Mouse (Mus musculus): ENCODE data around the gene Micu1. TPM values are rescaled to one million over a fixed set of nuclear protein-coding genes. Genes with fewer than 3 reads are reported as not detected.

Gene Micu1
- total RNA-seq, 4 experiments from 2014 or later = 94.7 to 97.4 (median 96.4) TPM

GRCm38 (mm10) chr10:59720017-59720416 is 17.7 kb downstream of the Micu1 start:
- DNase-seq (ENCODE audit: low spot score in 2 of 2) = no peak

GRCm38 (mm10) chr10:59721555-59721954 is 19.3 kb downstream of the Micu1 start:
- no peak for DNase-seq (ENCODE audit: low spot score in 2 of 2)

GRCm38 (mm10) chr10:59724634-59725033 is 22.4 kb downstream of the Micu1 start:
- DNase-seq (ENCODE audit: low spot score in 2 of 2) = no peak

GRCm38 (mm10) chr10:59727251-59727650 is 25.0 kb downstream of the Micu1 start:
- no peak for DNase-seq (ENCODE audit: low spot score in 2 of 2)

- no peak for DNase-seq (ENCODE audit: low spot score in 2 of 2)
Measured at GRCm38 (mm10) chr10:59729261-59729660, 27.0 kb downstream of the Micu1 start.

- DNase-seq (ENCODE audit: low spot score in 2 of 2) = peak in 1 of 2 experiments; percentile 13
Measured at GRCm38 (mm10) chr10:59729842-59730241, 27.6 kb downstream of the Micu1 start.

- DNase-seq (ENCODE audit: low spot score in 2 of 2) = no peak
Measured at GRCm38 (mm10) chr10:59736027-59736598, 33.8 kb downstream of the Micu1 start.

GRCm38 (mm10) chr10:59741448-59741847 is 39.2 kb downstream of the Micu1 start:
- DNase-seq (ENCODE audit: low spot score in 2 of 2) = no peak

GRCm38 (mm10) chr10:59743397-59743796 is 41.1 kb downstream of the Micu1 start:
- no peak for DNase-seq (ENCODE audit: low spot score in 2 of 2)

- DNase-seq (ENCODE audit: low spot score in 2 of 2) = no peak
Measured at GRCm38 (mm10) chr10:59743969-59744368, 41.7 kb downstream of the Micu1 start.

GRCm38 (mm10) chr10:59747334-59747733 is 45.1 kb downstream of the Micu1 start:
- no peak for DNase-seq (ENCODE audit: low spot score in 2 of 2)

- DNase-seq (ENCODE audit: low spot score in 2 of 2) = no peak
Measured at GRCm38 (mm10) chr10:59748699-59749200, 46.5 kb downstream of the Micu1 start.

GRCm38 (mm10) chr10:59753538-59754069 is 51.3 kb downstream of the Micu1 start:
- no peak for DNase-seq (ENCODE audit: low spot score in 2 of 2)

- no peak for DNase-seq (ENCODE audit: low spot score in 2 of 2)
Measured at GRCm38 (mm10) chr10:59754104-59754503, 51.8 kb downstream of the Micu1 start.

- no peak for DNase-seq (ENCODE audit: low spot score in 2 of 2)
Measured at GRCm38 (mm10) chr10:59754901-59755300, 52.6 kb downstream of the Micu1 start.

- no peak for DNase-seq (ENCODE audit: low spot score in 2 of 2)
Measured at GRCm38 (mm10) chr10:59755681-59756080, 53.4 kb downstream of the Micu1 start.

- DNase-seq (ENCODE audit: low spot score in 2 of 2) = no peak
Measured at GRCm38 (mm10) chr10:59756090-59756489, 53.8 kb downstream of the Micu1 start.

GRCm38 (mm10) chr10:59756570-59756969 is 54.3 kb downstream of the Micu1 start:
- no peak for DNase-seq (ENCODE audit: low spot score in 2 of 2)

- no peak for DNase-seq (ENCODE audit: low spot score in 2 of 2)
Measured at GRCm38 (mm10) chr10:59764781-59765180, 62.5 kb downstream of the Micu1 start.

GRCm38 (mm10) chr10:59768369-59769079 is 66.2 kb downstream of the Micu1 start:
- DNase-seq (ENCODE audit: low spot score in 2 of 2) = no peak

- DNase-seq (ENCODE audit: low spot score in 2 of 2) = no peak
Measured at GRCm38 (mm10) chr10:59771375-59772048, 69.2 kb downstream of the Micu1 start.

- no peak for DNase-seq (ENCODE audit: low spot score in 2 of 2)
Measured at GRCm38 (mm10) chr10:59772049-59772397, 69.7 kb downstream of the Micu1 start.
